Mouse (Mus musculus): Measurements from ENCODE around the gene Olfr53.

DNA sequence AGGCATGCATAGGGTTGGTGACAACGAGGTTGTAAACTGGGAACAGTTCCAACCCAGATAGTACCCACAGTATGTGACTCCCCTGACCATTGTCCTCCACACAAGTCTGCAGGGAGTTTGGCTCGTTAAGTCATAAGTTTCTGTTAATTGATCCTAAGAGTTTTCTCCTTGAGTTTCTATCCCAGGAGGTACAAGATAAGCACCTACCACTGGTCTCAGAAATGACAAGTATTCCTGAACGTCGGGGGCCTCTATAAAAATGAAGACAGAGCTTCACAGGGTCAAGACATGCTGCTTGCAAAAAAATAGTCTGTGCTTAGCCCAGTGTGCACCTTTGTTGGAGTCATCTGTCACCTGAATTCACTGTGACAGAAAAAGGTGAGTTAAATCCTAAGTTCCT, 13.4 kb downstream of the Olfr53 start, which contains the start of gene Olfr539:
- TF ChIP-seq CTCF (IDR thresholded peaks at IDR 0.05; ENCODE audit: control insufficient read depth, insufficient read depth, insufficient read length) (no peak), MYOD1 (IDR thresholded peaks at IDR 0.05; ENCODE audit: control insufficient read depth, insufficient read length, low read depth) (no peak), FOSL1 (IDR thresholded peaks at IDR 0.05; ENCODE audit: insufficient read depth, low read length, poor library complexity, severe bottlenecking) (no peak)
